Mouse (Mus musculus) CD4-positive helper T cell, adult 2 months (primary cell): ENCODE results near the gene Arl2.

Experiments
- DNase-seq: peaks from one replicate; pipeline ENCODE4 v3.0.0-alpha.2; 2012; ENCODE audit warnings: low read depth, missing footprints, low spot score

Arl2 gene

GRCm38 (mm10) chr19:6126789-6127580 lies 14.4 kb downstream of the Arl2 start:
- DNase-seq: no peak

GRCm38 (mm10) chr19:6126289-6126688 lies 15.1 kb downstream of the Arl2 start:
- peak; percentile 81 for DNase-seq

GRCm38 (mm10) chr19:6124898-6125297 lies 16.4 kb downstream of the Arl2 start:
- DNase-seq: no peak

GRCm38 (mm10) chr19:6123330-6123729 lies 18.0 kb downstream of the Arl2 start:
- DNase-seq: no peak

- no peak for DNase-seq
These were observed 19.6 kb downstream of the Arl2 start for GRCm38 (mm10) chr19:6121761-6122160.

GRCm38 (mm10) chr19:6118677-6119185 lies 22.6 kb downstream of the Arl2 start:
- DNase-seq: no peak

GRCm38 (mm10) chr19:6117986-6118676 lies 23.2 kb downstream of the Arl2 start, which contains the start of gene Sac3d1:
TSS of gene Sac3d1 (minus strand) at chr19:6118650.
- peak; percentile 93 for DNase-seq

GRCm38 (mm10) chr19:6117346-6117985 lies 23.9 kb downstream of the Arl2 start:
- DNase-seq: no peak

- no peak for DNase-seq
These were observed 25.1 kb downstream of the Arl2 start for GRCm38 (mm10) chr19:6116113-6116850.

- DNase-seq: no peak
These were observed 28.2 kb downstream of the Arl2 start for GRCm38 (mm10) chr19:6113116-6113515.

GRCm38 (mm10) chr19:6105586-6105985 lies 35.8 kb downstream of the Arl2 start, which contains the start of gene Naaladl1:
TSS of gene Naaladl1 (plus strand) at chr19:6105782.
- no peak for DNase-seq

- no peak for DNase-seq
These were observed 36.9 kb downstream of the Arl2 start for GRCm38 (mm10) chr19:6104476-6104875.

- no peak for DNase-seq
These were observed 39.0 kb downstream of the Arl2 start for GRCm38 (mm10) chr19:6102169-6102853.

- no peak for DNase-seq
These were observed 40.2 kb downstream of the Arl2 start for GRCm38 (mm10) chr19:6101186-6101585.

GRCm38 (mm10) chr19:6097847-6098246 lies 43.5 kb downstream of the Arl2 start:
- no peak for DNase-seq

GRCm38 (mm10) chr19:6094119-6094518 lies 47.2 kb downstream of the Arl2 start, which contains the start of gene AC131692.1:
TSS of gene AC131692.1 (plus strand) at chr19:6094419.
- DNase-seq: no peak

GRCm38 (mm10) chr19:6088841-6089240 lies 52.5 kb downstream of the Arl2 start:
- no peak for DNase-seq

GRCm38 (mm10) chr19:6085417-6085879 lies 55.9 kb downstream of the Arl2 start:
- peak; percentile 86 for DNase-seq

- peak; percentile 99 for DNase-seq
These were observed 56.7 kb downstream of the Arl2 start, which contains the start of the genes Zfpl1 and Cdca5 for GRCm38 (mm10) chr19:6084478-6085248. TSS of gene Zfpl1 (minus strand) at chr19:6084956. TSS of gene Cdca5 (plus strand) at chr19:6084983.
